Mouse (Mus musculus) MEL (cell line): Measurements from ENCODE around the gene Nfix. TPM values are rescaled to one million over a fixed set of nuclear protein-coding genes. Genes with fewer than 3 reads are reported as not detected.

Source experiments
- DNase-seq: peaks from one replicate; pipeline ENCODE4 v3.0.0; 2011; ENCODE audit warnings: low read depth, low spot score
- H3K27ac ChIP-seq: 2 replicates; pipeline ENCODE4 v1.5.1; 2012; ENCODE audit warnings: low read depth, mild to moderate bottlenecking, control low read depth, low read length, moderate library complexity; ENCODE audit not compliant: control insufficient read depth
- H3K27me3 ChIP-seq, 2 experiments: fragments of 150-350 bp in 1 of 2; sonication (generic) in 1 of 2; 2 replicates each; pipeline ENCODE4 v1.6.1; 2012; ENCODE audit warnings: low read length in 2 of 2, mild to moderate bottlenecking in 2 of 2, improper control_type of control experiment in 1 of 2, moderate library complexity in 1 of 2; ENCODE audit not compliant: insufficient read depth in 2 of 2, control insufficient read depth in 1 of 2
- H3K36me3 ChIP-seq, 2 experiments: 2 replicates each; pipeline ENCODE4 v1.6.1; 2012 to 2014; ENCODE audit warnings: low read length in 2 of 2, improper control_type of control experiment in 1 of 2, inconsistent platforms in 1 of 2, mild to moderate bottlenecking in 1 of 2; ENCODE audit not compliant: insufficient read depth in 2 of 2, control insufficient read depth in 1 of 2
- H3K4me1 ChIP-seq, 2 experiments: fragments of 150-350 bp in 1 of 2; sonication (generic) in 1 of 2; 2 replicates each; pipeline ENCODE4 v1.6.1; 2012; ENCODE audit warnings: low read length in 2 of 2, improper control_type of control experiment in 1 of 2, mild to moderate bottlenecking in 1 of 2; ENCODE audit not compliant: insufficient read depth in 2 of 2, control insufficient read depth in 1 of 2
- H3K4me3 ChIP-seq, 2 experiments: fragments of 150-350 bp in 1 of 2; sonication (generic) in 1 of 2; 2 replicates each; pipeline ENCODE4 v1.5.1; 2012; ENCODE audit warnings: low read depth in 2 of 2, low read length in 2 of 2, mild to moderate bottlenecking in 2 of 2, moderate library complexity in 2 of 2, control low read depth in 1 of 2, improper control_type of control experiment in 1 of 2; ENCODE audit not compliant: control insufficient read depth in 1 of 2, insufficient read depth in 1 of 2
- H3K79me2 ChIP-seq: 2 replicates; pipeline ENCODE4 v1.6.1; 2012; ENCODE audit warnings: mild to moderate bottlenecking, low read length, moderate library complexity; ENCODE audit not compliant: control insufficient read depth, poor library complexity, insufficient read depth
- H3K9ac ChIP-seq: 2 replicates; pipeline ENCODE4 v1.6.1; 2012; ENCODE audit warnings: low read depth, mild to moderate bottlenecking, control low read depth, low read length, moderate library complexity; ENCODE audit not compliant: control insufficient read depth, poor library complexity, severe bottlenecking
- H3K9me3 ChIP-seq: fragments of 150-350 bp; sonication (generic); replicated peaks from 2 replicates; pipeline ENCODE4 v1.6.1; 2012; ENCODE audit warnings: mild to moderate bottlenecking, low read length, improper control_type of control experiment, moderate library complexity; ENCODE audit not compliant: insufficient read depth
- CHD2 ChIP-seq: IDR thresholded peaks from 2 replicates; pipeline ENCODE4 v1.6.1; 2011; ENCODE audit warnings: low read length, improper control_type of control experiment
- E2F4 ChIP-seq: IDR thresholded peaks from 2 replicates; pipeline ENCODE4 v1.6.1; 2011; ENCODE audit warnings: low read depth, low read length, improper control_type of control experiment, borderline replicate concordance
- EP300 ChIP-seq, 2 experiments: IDR thresholded peaks; 2 replicates each; pipeline ENCODE4 v1.6.1; 2011; ENCODE audit warnings: improper control_type of control experiment in 2 of 2, low read length in 2 of 2, low read depth in 1 of 2, mild to moderate bottlenecking in 1 of 2
- GABPA ChIP-seq: IDR thresholded peaks from 2 replicates; pipeline ENCODE4 v1.6.1; 2012; ENCODE audit warnings: low read depth, mild to moderate bottlenecking, inconsistent platforms, low read length, improper control_type of control experiment, moderate library complexity
- GATA1 ChIP-seq: IDR thresholded peaks from 2 replicates; pipeline ENCODE4 v1.6.1; 2011; ENCODE audit warnings: low read depth, low read length, improper control_type of control experiment
- MAFK ChIP-seq: IDR thresholded peaks from 2 replicates; pipeline ENCODE4 v1.6.1; 2011; ENCODE audit warnings: low read depth, mild to moderate bottlenecking, low read length, improper control_type of control experiment, borderline replicate concordance
- MAZ ChIP-seq: IDR thresholded peaks from 2 replicates; pipeline ENCODE4 v1.6.1; 2012; ENCODE audit warnings: low read depth, mild to moderate bottlenecking, inconsistent platforms, low read length, improper control_type of control experiment
- MEF2A ChIP-seq: IDR thresholded peaks from 2 replicates; pipeline ENCODE4 v1.6.1; 2014; ENCODE audit warnings: low read depth, mild to moderate bottlenecking, inconsistent platforms, low read length, improper control_type of control experiment; ENCODE audit not compliant: poor library complexity, insufficient replicate concordance, severe bottlenecking; ENCODE audit errors: extremely low read depth
- MXI1 ChIP-seq: IDR thresholded peaks from 2 replicates; pipeline ENCODE4 v1.6.1; 2011; ENCODE audit warnings: mild to moderate bottlenecking, low read depth, low read length, improper control_type of control experiment
- MYC ChIP-seq: IDR thresholded peaks from 2 replicates; pipeline ENCODE4 v1.6.1; 2011; ENCODE audit warnings: low read depth, mild to moderate bottlenecking, low read length, improper control_type of control experiment, moderate library complexity
- NELFE ChIP-seq: IDR thresholded peaks from 2 replicates; pipeline ENCODE4 v1.6.1; 2011; ENCODE audit warnings: low read depth, low read length, improper control_type of control experiment
- POLR2A ChIP-seq, 2 experiments: IDR thresholded peaks; 2 replicates each; pipeline ENCODE4 v1.6.1; 2011 to 2012; ENCODE audit warnings: low read length in 2 of 2, mild to moderate bottlenecking in 2 of 2, control low read depth in 1 of 2, improper control_type of control experiment in 1 of 2, low read depth in 1 of 2, moderate library complexity in 1 of 2; ENCODE audit not compliant: control insufficient read depth in 1 of 2, insufficient read depth in 1 of 2, poor library complexity in 1 of 2
- RAD21 ChIP-seq: IDR thresholded peaks from 2 replicates; pipeline ENCODE4 v1.6.1; 2011; ENCODE audit warnings: mild to moderate bottlenecking, low read depth, low read length, improper control_type of control experiment
- RCOR1 ChIP-seq: IDR thresholded peaks from 2 replicates; pipeline ENCODE4 v1.6.1; 2012; ENCODE audit warnings: low read depth, mild to moderate bottlenecking, inconsistent platforms, low read length, improper control_type of control experiment
- TCF12 ChIP-seq: IDR thresholded peaks from 2 replicates; pipeline ENCODE4 v1.6.1; 2014; ENCODE audit warnings: low read depth, mild to moderate bottlenecking, inconsistent platforms, low read length, improper control_type of control experiment, moderate library complexity
- UBTF ChIP-seq: IDR thresholded peaks from 2 replicates; pipeline ENCODE4 v1.6.1; 2012; ENCODE audit warnings: low read depth, mild to moderate bottlenecking, inconsistent platforms, low read length, improper control_type of control experiment, moderate library complexity, borderline replicate concordance; ENCODE audit not compliant: insufficient read depth
- ZC3H11A ChIP-seq: IDR thresholded peaks from 2 replicates; pipeline ENCODE4 v1.6.1; 2012; ENCODE audit warnings: low read depth, mild to moderate bottlenecking, inconsistent platforms, low read length, improper control_type of control experiment
- ZMIZ1 ChIP-seq: IDR thresholded peaks from 2 replicates; pipeline ENCODE4 v1.6.1; 2012; ENCODE audit warnings: low read depth, mild to moderate bottlenecking, inconsistent platforms, low read length, improper control_type of control experiment, moderate library complexity
- ZNF384 ChIP-seq: IDR thresholded peaks from 2 replicates; pipeline ENCODE4 v1.6.1; 2012; ENCODE audit warnings: low read depth, mild to moderate bottlenecking, inconsistent platforms, low read length, improper control_type of control experiment
- polyA plus RNA-seq, 2 experiments: library from polyadenylated mRNA; stranded (reverse) in 1 of 2; unstranded in 1 of 2; fragments of >175 nt in 1 of 2; fragments of >200 nt in 1 of 2; gene quantifications; 2 replicates each; pipeline versions ENCODE4 v1.2.1 to v1.2.4; 2012; ENCODE audit warnings: low replicate concordance in 2 of 2, low read depth in 1 of 2; ENCODE audit not compliant: insufficient read length in 2 of 2, insufficient read depth in 1 of 2, missing spikeins in 1 of 2
- total RNA-seq: library from RNA; depleted of rRNA; stranded (reverse); fragments of 300-350 nt; gene quantifications from 2 replicates; pipeline ENCODE4 v1.2.3, GENCODE M21; 2012

Nfix gene
- total and polyA plus RNA-seq, 3 experiments: 14.4 to 29.1 TPM; not detected in 1

DNA sequence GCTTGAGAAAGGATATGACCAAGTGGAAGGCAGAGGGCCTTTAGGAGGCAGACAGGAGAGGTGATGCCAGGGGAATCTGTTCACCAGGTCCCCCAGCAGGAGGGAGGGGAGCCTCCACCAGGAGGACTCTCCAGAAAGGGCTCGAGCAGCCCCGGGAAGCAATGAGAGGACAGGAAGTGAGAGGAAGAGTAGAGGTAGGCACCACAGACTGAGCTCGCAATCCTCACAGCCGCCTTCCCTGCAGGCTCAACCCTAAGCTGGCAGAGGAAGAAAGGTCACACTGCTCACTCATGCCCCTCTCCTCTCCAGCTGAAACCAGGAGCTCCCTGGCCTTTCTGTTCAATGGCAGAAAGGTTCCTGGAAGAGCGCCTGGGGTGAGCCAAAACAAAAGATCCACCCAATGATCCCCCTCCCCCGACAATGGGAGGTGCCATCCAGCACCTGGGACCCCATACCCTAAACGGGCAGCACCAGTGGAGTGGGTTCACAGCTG, 24.5 kb downstream of the Nfix start:
- Histone ChIP-seq H3K9me3 (no peaks in the 10 kb centered on the region), H3K4me3 (no peak overlapping the region), H3K4me1 (no peaks in the 10 kb centered on the region), H3K9ac (no peak overlapping the region), H3K27ac (no peak overlapping the region), H3K36me3 (peaks cover 0 to 3% of the 10 kb centered on the region in 2 experiments; a peak in 1 of 4 replicates)
- DNase-seq: no peak
- no peak for TF ChIP-seq POLR2A (IDR thresholded peaks at IDR 0.05; ENCODE audit: control insufficient read depth in 1 of 2, insufficient read depth in 1 of 2, low read depth in 1 of 2, low read length in 2 of 2, poor library complexity in 1 of 2)
- no peak for TF ChIP-seq GABPA
- TF ChIP-seq UBTF: no peak
- no peak for TF ChIP-seq TCF12
- no peak for TF ChIP-seq ZNF384
- no peak for TF ChIP-seq MAZ
- no peak for TF ChIP-seq RAD21
- no peak for TF ChIP-seq E2F4
- TF ChIP-seq GATA1: no peak
- no peak for TF ChIP-seq CHD2
- no peak for TF ChIP-seq RCOR1
- no peak for TF ChIP-seq MYC
- no peak for TF ChIP-seq NELFE
- TF ChIP-seq ZC3H11A: no peak
- TF ChIP-seq, all 39 proteins: peak for 0
- H3K27me3 ChIP-seq: no peaks in the 10 kb centered on the region
- H3K79me2 ChIP-seq: no peaks in the 10 kb centered on the region

DNA sequence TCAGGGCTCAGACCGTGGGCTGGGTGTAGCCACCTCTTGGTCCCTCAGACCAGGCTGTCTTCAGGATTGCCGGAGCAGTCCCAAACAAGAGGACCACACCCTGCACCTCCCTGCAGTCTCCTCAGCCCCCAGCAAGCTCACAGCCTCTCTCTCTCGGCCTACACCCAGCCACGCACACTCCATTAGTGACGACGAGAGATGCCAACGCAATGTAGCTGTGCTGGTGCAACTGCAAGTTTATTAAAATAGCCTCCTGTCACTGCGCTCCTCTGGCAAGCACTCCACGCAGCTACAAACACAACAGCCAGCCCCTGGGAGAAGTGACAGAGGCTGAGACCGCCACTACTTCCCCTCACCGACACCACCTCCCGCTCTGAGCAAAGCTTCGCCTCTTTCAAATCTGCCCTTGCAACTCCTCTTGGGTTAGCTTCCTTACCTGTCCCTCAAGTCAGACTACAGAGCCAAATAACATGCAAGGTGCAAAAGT, 25.0 kb downstream of the Nfix start:
- Histone ChIP-seq H3K79me2 (no peaks in the 10 kb centered on the region), H3K36me3 (peaks cover 0 to 3% of the 10 kb centered on the region in 2 experiments; a peak in 1 of 4 replicates), H3K27me3 (no peaks in the 10 kb centered on the region), H3K4me1 (no peaks in the 10 kb centered on the region), H3K9me3 (no peaks in the 10 kb centered on the region), H3K9ac (no peak overlapping the region), H3K4me3 (no peak overlapping the region), H3K27ac (no peak overlapping the region)
- DNase-seq: no peak
- no peak for TF ChIP-seq ZMIZ1
- TF ChIP-seq MAFK: no peak
- TF ChIP-seq MEF2A: no peak
- no peak for TF ChIP-seq MXI1
- TF ChIP-seq EP300 (IDR thresholded peaks at IDR 0.05; ENCODE audit: low read depth in 1 of 2, low read length in 2 of 2): no peak
